Mouse (Mus musculus): Measurements from ENCODE around the gene Fam155a. TPM values are rescaled to one million over a fixed set of nuclear protein-coding genes. Genes with fewer than 3 reads are reported as not detected.
A peak's percentile ranks its signal among the peaks of the same experiment; 100 is the strongest.
"Not testable (repeated sequence)": the region's sequence is repeated elsewhere in the genome, so short reads cannot be mapped to it uniquely, and the experiment has no call there.

Fam155a gene
- polyA plus RNA-seq (2015; fragmentation: Nextera tagmentation; extraction: Ambion mirVana), result 25.7 and 30.3 TPM in 2 replicates

GRCm38 (mm10) chr8:9770999-9771605, at the start of gene Fam155a:
Fam155a (minus strand) TSS chr8:9771161.
- ATAC-seq, result peak; percentile 81
- peak within 1 kb of the TSS; percentile 93 for H3K27ac ChIP-seq (ENCODE audit: low read depth, low read length)
- peaks cover 7% of the 10 kb centered on the region for H3K4me1 ChIP-seq (ENCODE audit: control insufficient read depth, insufficient read depth, low read depth, low read length)
- no peaks in the 10 kb centered on the region for H3K9me3 ChIP-seq (ENCODE audit: control insufficient read depth, low read length)
- peak within 1 kb of the TSS; percentile 88 for H3K4me2 ChIP-seq (ENCODE audit: low read length)
- peak within 1 kb of the TSS; percentile 81 for H3K9ac ChIP-seq (ENCODE audit: low read depth, low read length)
- 0 out of 2 replicates have a peak, but pooled peaks cover 3% of the 10 kb centered on the region for H3K27me3 ChIP-seq (replicated peaks; ENCODE audit: control insufficient read depth, insufficient read depth, low read length)
- WGBS, result under 1% methylated on average over 23 of the region's 29 CpGs
- peak within 1 kb of the TSS; percentile 68 for H3K4me3 ChIP-seq (ENCODE audit: low read length)
- no peaks in the 10 kb centered on the region for H3K36me3 ChIP-seq (ENCODE audit: control insufficient read depth, insufficient read depth, low read length)

DNA sequence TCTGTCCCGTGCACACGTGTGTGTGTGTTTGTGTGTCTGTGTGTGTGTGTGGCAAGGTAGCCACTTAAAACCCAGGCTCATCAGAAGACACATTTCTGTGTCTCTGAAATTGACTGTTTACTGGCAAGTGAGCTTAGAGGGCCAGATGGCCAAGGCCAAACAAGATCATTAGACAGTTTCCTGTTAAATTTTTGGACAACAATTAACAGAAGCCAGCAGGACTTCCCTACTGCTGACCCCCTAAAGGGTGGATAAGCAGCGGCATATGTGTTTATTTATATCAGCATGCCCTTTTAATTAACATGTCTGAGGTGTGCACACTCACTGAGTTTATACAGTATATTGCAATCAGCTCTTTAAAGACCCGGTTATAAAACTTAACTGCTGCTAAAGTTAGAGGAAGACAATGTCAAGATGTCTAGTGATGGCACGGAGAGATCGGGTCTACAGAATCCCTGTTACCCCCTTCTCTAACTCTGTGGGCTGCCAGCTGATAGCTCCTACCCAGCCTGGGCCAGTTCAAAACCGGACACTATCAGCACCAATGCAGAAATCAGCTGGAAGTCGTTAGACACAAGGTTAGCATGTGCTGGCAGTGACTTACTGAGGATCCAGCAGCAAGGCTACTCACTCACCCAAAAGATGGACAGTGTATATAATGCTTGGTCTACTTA, 42.4 kb upstream of the Fam155a start:
- Histone ChIP-seq H3K9me3 (ENCODE audit: control insufficient read depth, low read length) (no peaks in the 10 kb centered on the region), H3K4me1 (ENCODE audit: control insufficient read depth, insufficient read depth, low read depth, low read length) (no peaks in the 10 kb centered on the region), H3K4me2 (ENCODE audit: low read length) (no peak overlapping the region), H3K27ac (ENCODE audit: low read depth, low read length) (no peak overlapping the region), H3K9ac (ENCODE audit: low read depth, low read length) (no peak overlapping the region), H3K4me3 (ENCODE audit: low read length) (no peak overlapping the region), H3K36me3 (ENCODE audit: control insufficient read depth, insufficient read depth, low read length) (no peaks in the 10 kb centered on the region), H3K27me3 (replicated peaks; ENCODE audit: control insufficient read depth, insufficient read depth, low read length) (no peaks in the 10 kb centered on the region)
- WGBS, result 67% methylated on average over 8 of the region's 8 CpGs
- peak; percentile 58; the same call in 1 of the 2 replicates for ATAC-seq

- Histone ChIP-seq H3K9ac (ENCODE audit: low read depth, low read length) (no peak overlapping the region), H3K4me2 (ENCODE audit: low read length) (no peak overlapping the region), H3K4me1 (ENCODE audit: control insufficient read depth, insufficient read depth, low read depth, low read length) (no peaks in the 10 kb centered on the region), H3K9me3 (ENCODE audit: control insufficient read depth, low read length) (no peaks in the 10 kb centered on the region), H3K27me3 (replicated peaks; ENCODE audit: control insufficient read depth, insufficient read depth, low read length) (no peaks in the 10 kb centered on the region), H3K27ac (ENCODE audit: low read depth, low read length) (no peak overlapping the region), H3K4me3 (ENCODE audit: low read length) (no peak overlapping the region), H3K36me3 (ENCODE audit: control insufficient read depth, insufficient read depth, low read length) (no peaks in the 10 kb centered on the region)
- WGBS, result 74% methylated on average over 12 of the region's 12 CpGs
- no peak for ATAC-seq
Measured at GRCm38 (mm10) chr8:9810955-9811530, 40.1 kb upstream of the Fam155a start.

DNA sequence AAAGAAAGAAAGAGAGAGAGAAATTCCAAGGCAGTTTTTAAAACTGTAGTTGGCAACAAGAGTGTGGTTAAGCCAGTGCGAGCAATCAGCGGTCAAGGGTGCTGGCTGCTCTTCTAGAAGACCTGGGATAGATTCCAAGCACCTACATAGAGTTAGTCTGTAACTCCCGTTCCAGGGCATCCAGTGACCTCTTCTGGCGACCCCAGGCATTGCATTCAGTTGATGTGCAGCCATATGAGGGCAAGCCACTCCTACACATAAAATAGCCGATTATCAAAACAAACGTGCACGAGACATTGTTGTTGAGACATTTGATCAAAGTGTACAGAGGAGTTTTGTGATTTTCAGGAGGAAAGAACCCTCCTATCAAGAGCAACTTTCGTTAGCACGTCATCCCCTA, 37.6 kb upstream of the Fam155a start:
- no peak overlapping the region for H3K4me3 ChIP-seq (ENCODE audit: low read length)
- no peaks in the 10 kb centered on the region for H3K27me3 ChIP-seq (replicated peaks; ENCODE audit: control insufficient read depth, insufficient read depth, low read length)
- H3K27ac ChIP-seq (ENCODE audit: low read depth, low read length), result no peak overlapping the region
- no peak overlapping the region for H3K9ac ChIP-seq (ENCODE audit: low read depth, low read length)
- WGBS, result 87% methylated on average over 9 of the region's 9 CpGs
- H3K9me3 ChIP-seq (ENCODE audit: control insufficient read depth, low read length), result no peaks in the 10 kb centered on the region
- no peaks in the 10 kb centered on the region for H3K36me3 ChIP-seq (ENCODE audit: control insufficient read depth, insufficient read depth, low read length)
- H3K4me1 ChIP-seq (ENCODE audit: control insufficient read depth, insufficient read depth, low read depth, low read length), result no peaks in the 10 kb centered on the region
- ATAC-seq, result no peak
- no peak overlapping the region for H3K4me2 ChIP-seq (ENCODE audit: low read length)

DNA sequence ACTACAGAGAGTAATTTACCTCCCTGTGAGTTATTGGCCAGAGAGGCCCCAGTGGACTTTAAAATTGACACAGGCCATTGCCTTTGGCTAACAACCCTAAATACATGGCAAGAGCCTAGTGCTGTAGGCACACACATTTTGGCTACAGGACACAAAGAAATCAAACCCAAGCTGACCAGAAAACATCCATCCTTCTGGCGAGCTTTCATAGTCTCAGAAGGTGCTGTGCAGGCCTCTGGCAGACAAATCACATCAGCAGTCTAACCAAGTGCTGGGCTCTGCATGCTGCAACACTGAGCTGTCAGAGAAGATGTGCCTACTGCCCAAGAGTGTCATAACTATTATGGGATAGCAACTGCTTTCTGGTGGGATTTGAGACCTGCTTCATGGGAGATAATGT, 34.7 kb upstream of the Fam155a start:
- Histone ChIP-seq H3K4me3 (ENCODE audit: low read length) (no peak overlapping the region), H3K4me2 (ENCODE audit: low read length) (no peak overlapping the region), H3K36me3 (ENCODE audit: control insufficient read depth, insufficient read depth, low read length) (no peaks in the 10 kb centered on the region), H3K27ac (ENCODE audit: low read depth, low read length) (no peak overlapping the region), H3K9ac (ENCODE audit: low read depth, low read length) (no peak overlapping the region), H3K27me3 (replicated peaks; ENCODE audit: control insufficient read depth, insufficient read depth, low read length) (no peaks in the 10 kb centered on the region), H3K4me1 (ENCODE audit: control insufficient read depth, insufficient read depth, low read depth, low read length) (no peaks in the 10 kb centered on the region), H3K9me3 (ENCODE audit: control insufficient read depth, low read length) (no peaks in the 10 kb centered on the region)
- WGBS, result 71% methylated on average over 1 of the region's 1 CpGs
- ATAC-seq, result peak; percentile 52; the same call in 1 of the 2 replicates

DNA sequence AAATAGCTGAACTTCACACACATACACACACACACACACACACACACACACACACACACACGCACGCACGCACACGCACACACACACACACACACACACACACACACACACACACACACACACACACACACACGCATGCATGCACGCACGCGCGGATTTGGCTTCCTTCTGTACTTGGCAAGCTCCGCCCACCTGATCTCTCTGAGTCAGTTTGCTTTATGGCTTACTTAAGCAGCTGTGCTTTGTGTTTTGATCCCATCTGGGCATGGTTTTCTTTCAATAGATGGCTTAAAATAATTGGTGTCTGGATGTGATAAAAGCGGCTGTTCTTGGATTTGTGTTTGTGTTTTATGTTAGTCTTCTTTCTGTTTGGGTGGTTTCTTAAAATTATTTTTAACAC, 29.4 kb upstream of the Fam155a start:
- not testable (repeated sequence) for H3K4me1 ChIP-seq (ENCODE audit: control insufficient read depth, insufficient read depth, low read depth, low read length); H3K27ac ChIP-seq (ENCODE audit: low read depth, low read length); ATAC-seq; H3K4me2 ChIP-seq (ENCODE audit: low read length); H3K27me3 ChIP-seq (replicated peaks; ENCODE audit: control insufficient read depth, insufficient read depth, low read length); H3K9me3 ChIP-seq (ENCODE audit: control insufficient read depth, low read length); H3K9ac ChIP-seq (ENCODE audit: low read depth, low read length); H3K4me3 ChIP-seq (ENCODE audit: low read length); H3K36me3 ChIP-seq (ENCODE audit: control insufficient read depth, insufficient read depth, low read length)
- 73% methylated on average over 10 of the region's 11 CpGs for WGBS

GRCm38 (mm10) chr8:9799923-9800322, 29.0 kb upstream of the Fam155a start:
- Histone ChIP-seq H3K9ac (ENCODE audit: low read depth, low read length) (no peak overlapping the region), H3K4me1 (ENCODE audit: control insufficient read depth, insufficient read depth, low read depth, low read length) (no peaks in the 10 kb centered on the region), H3K4me2 (ENCODE audit: low read length) (no peak overlapping the region), H3K27me3 (replicated peaks; ENCODE audit: control insufficient read depth, insufficient read depth, low read length) (no peaks in the 10 kb centered on the region), H3K4me3 (ENCODE audit: low read length) (no peak overlapping the region), H3K9me3 (ENCODE audit: control insufficient read depth, low read length) (no peaks in the 10 kb centered on the region), H3K27ac (ENCODE audit: low read depth, low read length) (no peak overlapping the region), H3K36me3 (ENCODE audit: control insufficient read depth, insufficient read depth, low read length) (no peaks in the 10 kb centered on the region)
- WGBS, result 84% methylated on average over 11 of the region's 11 CpGs
- ATAC-seq, result no peak

DNA sequence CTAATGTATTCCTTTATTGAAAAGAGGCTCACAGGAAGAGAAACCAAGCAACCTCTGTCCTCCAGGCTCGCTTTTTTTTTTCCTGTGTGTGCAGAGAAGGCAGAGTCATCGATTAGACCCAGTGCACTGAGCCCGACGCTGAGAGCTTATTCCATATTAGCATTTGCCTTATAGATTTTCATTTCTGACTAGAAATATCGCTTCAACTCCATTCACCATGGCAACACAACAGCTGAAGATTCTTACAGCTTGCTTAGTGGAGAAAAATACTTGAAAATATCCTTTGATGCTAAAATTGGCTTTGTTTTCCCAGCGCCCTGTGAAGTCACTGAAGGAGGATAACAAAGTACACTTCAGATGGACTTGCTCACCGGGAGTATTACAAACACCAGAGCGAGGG, 26.6 kb upstream of the Fam155a start:
- no peaks in the 10 kb centered on the region for H3K4me1 ChIP-seq (ENCODE audit: control insufficient read depth, insufficient read depth, low read depth, low read length)
- no peak overlapping the region for H3K4me2 ChIP-seq (ENCODE audit: low read length)
- 74% methylated on average over 8 of the region's 8 CpGs for WGBS
- no peaks in the 10 kb centered on the region for H3K9me3 ChIP-seq (ENCODE audit: control insufficient read depth, low read length)
- no peak overlapping the region for H3K27ac ChIP-seq (ENCODE audit: low read depth, low read length)
- no peak overlapping the region for H3K4me3 ChIP-seq (ENCODE audit: low read length)
- no peaks in the 10 kb centered on the region for H3K27me3 ChIP-seq (replicated peaks; ENCODE audit: control insufficient read depth, insufficient read depth, low read length)
- no peaks in the 10 kb centered on the region for H3K36me3 ChIP-seq (ENCODE audit: control insufficient read depth, insufficient read depth, low read length)
- ATAC-seq, result no peak
- H3K9ac ChIP-seq (ENCODE audit: low read depth, low read length), result no peak overlapping the region

GRCm38 (mm10) chr8:9795724-9796123, 24.8 kb upstream of the Fam155a start:
- H3K9ac ChIP-seq (ENCODE audit: low read depth, low read length), result no peak overlapping the region
- H3K4me3 ChIP-seq (ENCODE audit: low read length), result no peak overlapping the region
- WGBS, result 93% methylated on average over 6 of the region's 6 CpGs
- H3K4me1 ChIP-seq (ENCODE audit: control insufficient read depth, insufficient read depth, low read depth, low read length), result no peaks in the 10 kb centered on the region
- no peaks in the 10 kb centered on the region for H3K27me3 ChIP-seq (replicated peaks; ENCODE audit: control insufficient read depth, insufficient read depth, low read length)
- H3K9me3 ChIP-seq (ENCODE audit: control insufficient read depth, low read length), result no peaks in the 10 kb centered on the region
- no peak overlapping the region for H3K27ac ChIP-seq (ENCODE audit: low read depth, low read length)
- no peak for ATAC-seq
- H3K4me2 ChIP-seq (ENCODE audit: low read length), result no peak overlapping the region
- H3K36me3 ChIP-seq (ENCODE audit: control insufficient read depth, insufficient read depth, low read length), result no peaks in the 10 kb centered on the region
